Mouse (Mus musculus): ENCODE measurements around the gene R3hdm4.
A peak's percentile ranks its signal among the peaks of the same experiment; 100 is the strongest.

R3hdm4 gene

GRCm38 (mm10) chr10:79864351-79865188 lies 56.4 kb downstream of the R3hdm4 start:
- no peak for DNase-seq

- DNase-seq = no peak
Measured at GRCm38 (mm10) chr10:79862925-79863324, 58.1 kb downstream of the R3hdm4 start.

GRCm38 (mm10) chr10:79862049-79862788 lies 58.8 kb downstream of the R3hdm4 start:
- no peak for DNase-seq

GRCm38 (mm10) chr10:79861230-79862048 lies 59.6 kb downstream of the R3hdm4 start:
- DNase-seq = peak; percentile 67

- no peak for DNase-seq
Measured at GRCm38 (mm10) chr10:79860079-79860911, 60.7 kb downstream of the R3hdm4 start.

Data from cerebellum, adult 11 months (tissue).